24 mouse cellular contexts compared by ENCODE assay signal in genomic region chr1:131879816-131880215, GRCm38 (mm10).
"Had no signal": no experiment of that assay in that cellular context is flagged by ENCODE, and none has a peak within 500 bp of the region (broad histone marks: within the 10 kb centered on the region; RNA-seq: fewer than 3 reads in every experiment).

No protein-coding gene starts in this region.

- H3K27me3 ChIP-seq: heart, embryonic 13.5 days; heart, embryonic 15.5 days; hindbrain, embryonic 13.5 days; hindbrain, embryonic 15.5 days; kidney, embryonic 15.5 days; limb, embryonic 13.5 days; limb, embryonic 15.5 days; liver, embryonic 12.5 days had no signal

- H3K9me3 ChIP-seq: heart, embryonic 13.5 days; heart, embryonic 15.5 days; hindbrain, embryonic 13.5 days; hindbrain, embryonic 15.5 days; kidney, embryonic 15.5 days; limb, embryonic 13.5 days; limb, embryonic 15.5 days; liver, embryonic 12.5 days had no signal

- DNase-seq: gastrocnemius, postnatal 14 days; gastrocnemius, postnatal 36 days; heart, adult 2 months; heart, postnatal 14 days; heart, postnatal 36 days; kidney, adult 11 months; kidney, adult 2 months; kidney, adult 9 months; kidney, postnatal 14 days; kidney, postnatal 36 days; layer of hippocampus, adult 9-11 months; layer of hippocampus, postnatal 36 days; left cerebral cortex, postnatal 4 days had no signal

- H3K9ac ChIP-seq: heart, embryonic 13.5 days; heart, embryonic 15.5 days; hindbrain, embryonic 13.5 days; hindbrain, embryonic 15.5 days; kidney, embryonic 15.5 days; limb, embryonic 13.5 days; limb, embryonic 15.5 days; liver, embryonic 12.5 days; liver, embryonic 14.5 days had no signal

- H3K4me3 ChIP-seq: heart, adult 2 months; heart, embryonic 13.5 days; heart, embryonic 15.5 days; hindbrain, embryonic 13.5 days; hindbrain, embryonic 15.5 days; kidney, embryonic 15.5 days; limb, embryonic 13.5 days; limb, embryonic 15.5 days; liver, embryonic 12.5 days had no signal

- H3K27ac ChIP-seq: heart, adult 2 months; heart, embryonic 13.5 days; heart, embryonic 15.5 days; hindbrain, embryonic 13.5 days; hindbrain, embryonic 15.5 days; hindbrain, postnatal 0 days; kidney, embryonic 15.5 days; kidney, postnatal 0 days; limb, embryonic 13.5 days; limb, embryonic 15.5 days; liver, embryonic 12.5 days; liver, embryonic 14.5 days had no signal

- H3K36me3 ChIP-seq: heart, embryonic 13.5 days; heart, embryonic 15.5 days; hindbrain, embryonic 13.5 days; hindbrain, embryonic 15.5 days; kidney, embryonic 15.5 days; limb, embryonic 13.5 days; limb, embryonic 15.5 days; liver, embryonic 12.5 days had no signal

- H3K4me1 ChIP-seq: heart, embryonic 13.5 days; heart, embryonic 15.5 days; hindbrain, embryonic 13.5 days; hindbrain, embryonic 15.5 days; kidney, embryonic 15.5 days; limb, embryonic 13.5 days; limb, embryonic 15.5 days; liver, embryonic 12.5 days had no signal
